Mouse (Mus musculus) bone marrow, adult 2 months (tissue): ENCODE results near the gene Gm38100. TPM values are rescaled to one million over a fixed set of nuclear protein-coding genes. Genes with fewer than 3 reads are reported as not detected.
A peak's percentile ranks its signal among the peaks of the same experiment; 100 is the strongest.

Experiments used
- H3K27ac ChIP-seq: fragments of 200-500 bp; 2 replicates; pipeline ENCODE4 v1.5.1; 2012; ENCODE audit warnings: low read depth, mild to moderate bottlenecking, control low read depth, inconsistent platforms, low read length; ENCODE audit not compliant: control insufficient read depth, poor library complexity, insufficient read depth
- H3K4me1 ChIP-seq: fragments of 200-500 bp; 2 replicates; pipeline ENCODE4 v1.6.1; 2011; ENCODE audit warnings: low read length; ENCODE audit not compliant: control insufficient read depth, insufficient read depth
- H3K4me3 ChIP-seq: fragments of 200-500 bp; replicated peaks from 2 replicates; pipeline ENCODE3; 2011; ENCODE audit warnings: mild to moderate bottlenecking, low read depth, low read length, control low read depth; ENCODE audit not compliant: control insufficient read depth
- CTCF ChIP-seq: fragments of 200-500 bp; IDR thresholded peaks from 2 replicates; pipeline ENCODE4 v1.5.1; 2011; ENCODE audit warnings: low read length, control low read depth; ENCODE audit not compliant: control insufficient read depth, insufficient read depth
- POLR2A ChIP-seq: fragments of 200-500 bp; IDR thresholded peaks from 2 replicates; pipeline ENCODE4 v1.6.1; 2011; ENCODE audit warnings: low read depth, mild to moderate bottlenecking, control low read depth, low read length, borderline replicate concordance; ENCODE audit not compliant: control insufficient read depth
- WGBS: fragments of 180-500 bp; shearing (Covaris S2); methylation state at CpG from one replicate; pipeline ENCODE4 v1.1.7; 2018; 5-methylcytosine and 5-hydroxymethylcytosine counted together
- polyA plus RNA-seq: library from polyadenylated mRNA; stranded (reverse); fragments of >200 nt; gene quantifications from 2 replicates; pipeline ENCODE4 v1.2.4, GENCODE M21; 2011; ENCODE audit warnings: low replicate concordance; ENCODE audit not compliant: missing spikeins, insufficient read depth, insufficient read length

The Gm38100 gene
- polyA plus RNA-seq, result not detected in 2 replicates

DNA sequence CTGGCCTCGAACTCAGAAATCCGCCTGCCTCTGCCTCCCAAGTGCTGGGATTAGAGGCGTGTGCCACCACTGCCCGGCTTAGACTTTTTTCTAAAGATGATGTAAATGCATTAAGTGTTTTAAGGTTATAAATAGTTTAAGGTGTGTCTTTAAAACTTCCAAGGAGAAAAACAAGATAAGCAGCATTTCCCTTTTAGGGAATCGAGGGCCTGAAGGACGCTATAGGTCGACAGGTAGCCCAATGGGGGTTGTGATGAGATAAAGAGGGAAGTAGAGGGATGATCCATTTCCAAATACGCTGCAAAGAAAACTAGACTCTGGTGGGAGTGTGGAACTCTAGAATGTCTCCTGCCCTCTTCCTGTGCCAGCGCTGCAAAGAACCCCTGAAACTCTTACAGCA is at the start of gene Gm38100:
Gene Gm38100 (plus strand): TSS at position 301 of the 400 bp plus-strand sequence.
- TF ChIP-seq POLR2A (no peak), CTCF (no peak)
- Histone ChIP-seq H3K27ac (no peak within 1 kb of the TSS), H3K4me3 (no peak within 1 kb of the TSS), H3K4me1 (no peaks in the 10 kb centered on the region)
- WGBS, result 72% methylated on average over 9 of the region's 9 CpGs

DNA sequence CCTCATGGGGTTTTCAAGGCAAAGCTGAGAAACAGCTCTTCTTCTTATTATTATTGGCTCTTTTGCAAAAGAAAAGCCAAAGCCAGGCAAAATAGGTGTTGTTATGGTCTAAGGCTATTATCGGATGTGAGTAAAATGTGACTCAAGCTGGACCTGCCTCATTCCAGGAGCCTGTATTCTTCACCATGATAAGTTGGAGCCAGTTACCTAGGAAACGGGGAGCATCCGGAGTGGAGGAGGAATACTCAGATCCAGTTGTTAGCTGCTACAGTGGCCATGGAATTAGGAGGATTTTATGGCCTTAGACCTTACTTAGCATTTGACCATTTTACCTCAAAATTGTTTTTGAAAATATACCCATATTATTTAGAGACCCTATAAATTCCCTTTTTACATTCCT is 49.4 kb upstream of the Gm38100 start:
- WGBS, result 80% methylated on average over 3 of the region's 3 CpGs
- Histone ChIP-seq H3K4me1 (no peaks in the 10 kb centered on the region), H3K4me3 (no peak overlapping the region), H3K27ac (no peak overlapping the region)
- TF ChIP-seq CTCF (no peak), POLR2A (no peak)

DNA sequence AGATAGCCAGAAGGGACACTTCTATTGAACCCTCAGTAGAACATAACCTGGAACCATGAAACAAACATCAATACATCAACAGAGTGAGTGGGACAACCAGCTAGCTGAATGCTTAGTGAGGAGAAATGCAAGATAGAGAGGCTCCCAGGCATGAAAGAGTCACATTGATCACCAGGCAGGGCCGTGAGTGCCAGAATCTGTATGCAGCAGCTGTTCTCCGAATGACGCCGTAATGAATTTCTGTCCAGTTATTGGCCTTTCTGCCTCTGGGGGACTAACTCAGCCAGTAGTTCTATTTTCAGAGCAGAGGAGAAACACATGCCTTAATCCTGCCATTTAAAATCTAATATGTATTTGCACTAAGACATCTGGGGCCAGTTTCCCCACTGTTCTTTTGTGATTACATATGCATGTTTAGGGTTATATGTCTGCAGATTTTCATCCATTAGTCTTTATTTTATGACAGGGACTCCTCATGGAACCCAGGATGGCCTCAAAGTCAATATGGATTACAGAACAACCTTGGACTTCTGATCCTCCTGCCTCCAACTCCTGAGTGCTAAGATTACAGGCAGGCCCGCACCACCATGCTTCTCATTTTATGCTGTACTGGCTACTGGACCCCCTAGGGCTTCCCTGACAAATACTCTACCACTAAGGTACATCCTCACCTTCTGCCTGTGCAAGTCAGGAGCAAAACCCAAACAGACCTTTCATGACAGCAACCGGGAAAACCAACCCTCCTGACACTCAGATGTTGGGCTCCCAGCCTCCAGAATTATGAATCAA is 47.9 kb upstream of the Gm38100 start:
- WGBS, result 94% methylated on average over 6 of the region's 6 CpGs
- H3K4me3 ChIP-seq, result no peak overlapping the region
- no peak overlapping the region for H3K27ac ChIP-seq
- H3K4me1 ChIP-seq, result no peaks in the 10 kb centered on the region
- no peak for TF ChIP-seq CTCF
- no peak for TF ChIP-seq POLR2A

DNA sequence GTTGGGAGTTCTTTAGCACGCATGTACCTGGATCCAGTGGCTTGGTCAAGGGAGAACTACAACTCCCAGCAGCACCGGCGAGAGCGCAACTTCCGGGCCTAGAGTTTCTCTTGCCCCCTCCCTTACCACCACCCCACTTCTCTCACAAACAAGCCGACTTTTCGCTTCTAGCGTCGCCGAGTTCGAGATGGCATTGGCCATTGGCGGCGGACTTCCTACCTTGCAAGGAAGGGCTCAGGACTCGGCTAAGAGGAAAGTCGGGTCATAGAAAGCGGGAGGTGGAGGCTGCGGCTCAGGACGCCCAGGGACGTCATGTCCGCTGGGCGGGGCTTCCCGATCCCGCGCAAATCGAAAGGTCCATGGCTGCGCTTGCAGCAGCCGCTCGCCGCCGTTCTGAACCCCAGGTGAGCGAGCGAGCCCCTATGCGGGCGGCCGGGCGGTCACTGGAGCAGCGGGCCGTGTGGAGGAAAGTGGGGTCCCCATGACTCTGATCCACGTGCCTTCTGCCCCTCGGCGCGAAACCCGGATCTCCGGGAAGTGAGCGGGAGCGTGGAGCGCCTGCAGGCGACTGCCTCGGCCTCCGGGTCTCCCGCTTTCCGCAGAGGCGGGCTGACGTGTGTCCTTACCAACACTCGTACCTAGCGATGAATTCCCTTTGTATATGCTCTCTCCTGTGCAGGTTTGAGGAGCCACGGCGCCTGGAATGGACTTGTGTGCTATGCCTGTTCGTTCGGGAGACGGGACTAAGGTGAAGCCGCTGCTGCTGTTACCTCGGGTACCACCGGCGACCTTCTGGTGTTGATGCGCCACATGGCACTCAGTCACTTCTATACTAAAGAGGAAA is 39.5 kb upstream of the Gm38100 start, which contains the start of gene Exo1:
Gene Exo1 (plus strand): TSS at position 129 of the 844 bp plus-strand sequence.
- under 1% methylated on average over 66 of the region's 66 CpGs for WGBS
- no peaks in the 10 kb centered on the region; the same call in 1 of the 2 replicates for H3K4me1 ChIP-seq
- peak within 1 kb of the TSS; percentile 94 for H3K27ac ChIP-seq
- H3K4me3 ChIP-seq, result peak within 1 kb of the TSS; percentile 99
- TF ChIP-seq POLR2A (no peak), CTCF (no peak)

DNA sequence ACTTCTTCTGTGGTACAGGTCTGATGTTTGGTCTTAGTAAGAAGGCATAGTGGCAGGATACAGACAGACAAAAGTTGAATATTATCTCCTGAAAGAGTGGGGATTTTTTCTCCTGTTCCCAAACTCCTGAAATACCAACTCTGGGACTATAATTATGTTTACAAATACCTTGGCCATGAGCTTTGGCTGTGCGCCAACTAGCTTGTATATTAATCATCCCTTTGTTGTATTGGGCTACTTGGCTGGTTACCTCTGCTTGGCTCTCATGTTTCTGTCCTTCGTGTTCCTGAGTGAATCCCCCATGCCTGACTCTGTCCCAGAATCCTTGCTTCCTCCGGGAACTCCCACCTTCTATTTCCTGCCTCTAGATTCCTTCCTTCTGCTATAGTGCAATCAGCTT is 36.7 kb upstream of the Gm38100 start:
- H3K4me3 ChIP-seq, result no peak overlapping the region
- H3K27ac ChIP-seq, result no peak overlapping the region
- no peak for TF ChIP-seq CTCF
- TF ChIP-seq POLR2A, result no peak
- H3K4me1 ChIP-seq, result no peaks in the 10 kb centered on the region; the same call in 1 of the 2 replicates
- whole genome bisulfite sequencing, result 83% methylated on average over 3 of the region's 3 CpGs

DNA sequence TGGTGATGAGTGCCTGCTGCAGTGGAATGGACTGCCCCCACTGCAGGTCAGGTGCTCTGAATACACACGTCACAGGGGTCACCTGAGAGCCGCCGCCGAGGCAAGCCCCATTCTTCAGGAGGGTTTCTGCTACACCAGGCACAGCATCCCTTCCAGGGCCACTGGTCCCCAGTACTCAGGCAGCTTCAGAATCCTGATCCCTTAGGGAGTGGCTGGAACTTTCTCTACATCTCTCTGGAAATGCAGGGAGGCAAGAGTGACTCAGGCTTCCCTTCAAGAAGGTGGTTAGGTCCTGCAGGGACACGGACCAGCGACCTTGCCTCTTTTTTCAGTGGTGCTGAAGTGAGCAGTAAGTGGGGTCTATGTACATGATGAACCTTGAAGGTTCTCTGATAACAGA is 26.9 kb upstream of the Gm38100 start:
- 93% methylated on average over 6 of the region's 6 CpGs for WGBS
- Histone ChIP-seq H3K4me3 (no peak overlapping the region), H3K27ac (no peak overlapping the region), H3K4me1 (no peaks in the 10 kb centered on the region)
- TF ChIP-seq CTCF, result no peak
- TF ChIP-seq POLR2A, result no peak

DNA sequence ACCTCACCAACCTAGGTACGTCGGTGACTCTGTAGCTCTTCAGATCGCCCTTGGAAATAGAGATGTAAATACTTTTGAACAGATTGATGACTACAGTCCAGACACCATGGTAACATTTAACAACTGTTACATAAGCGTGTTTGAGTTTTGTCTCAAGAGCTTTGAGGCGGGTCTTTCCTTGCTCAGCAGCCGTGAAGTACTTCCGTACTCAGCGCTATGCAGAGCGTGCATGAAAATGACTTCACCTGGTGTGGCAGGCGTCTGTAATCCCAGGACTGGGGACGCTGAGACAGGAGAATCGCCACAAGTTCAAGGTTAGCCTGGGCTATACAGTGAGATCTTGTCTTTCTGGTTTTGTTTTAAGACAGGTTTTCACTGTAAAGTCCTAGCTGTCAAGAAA is 26.4 kb upstream of the Gm38100 start:
- 92% methylated on average over 12 of the region's 12 CpGs for WGBS
- H3K4me1 ChIP-seq, result no peaks in the 10 kb centered on the region
- TF ChIP-seq CTCF (no peak), POLR2A (no peak)
- H3K27ac ChIP-seq, result no peak overlapping the region
- H3K4me3 ChIP-seq, result no peak overlapping the region

DNA sequence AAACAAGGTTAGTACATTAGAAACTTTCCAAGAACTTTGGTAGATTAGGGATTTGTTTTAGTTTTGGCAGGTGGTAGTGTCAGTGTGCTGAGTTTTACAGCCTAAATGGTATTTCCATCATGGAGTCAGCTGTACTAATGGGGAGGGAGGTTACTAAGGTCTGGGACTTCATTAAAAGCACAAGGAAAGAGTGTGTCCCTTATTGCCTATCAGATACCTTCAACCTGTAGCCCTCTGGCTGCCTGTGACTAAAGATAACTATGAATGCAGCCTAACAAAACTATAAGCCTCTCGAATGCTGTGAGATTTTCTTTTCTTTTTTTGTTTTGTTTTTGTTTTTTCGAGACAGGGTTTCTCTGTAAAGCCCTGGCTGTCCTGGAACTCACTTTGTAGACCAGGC is 8.9 kb upstream of the Gm38100 start:
- Histone ChIP-seq H3K27ac (no peak overlapping the region), H3K4me3 (no peak overlapping the region), H3K4me1 (no peaks in the 10 kb centered on the region)
- 67% methylated on average over 2 of the region's 2 CpGs for WGBS
- no peak for TF ChIP-seq POLR2A
